Mouse (Mus musculus): ENCODE results near the gene Sh2d3c.

The Sh2d3c gene

GRCm38 (mm10) chr2:32720681-32721229 is at the start of gene Sh2d3c:
TSS of gene Sh2d3c (plus strand) at chr2:32721055.
- DNase-seq (ENCODE audit: low read depth in 2 of 2, low spot score in 2 of 2): no peak

GRCm38 (mm10) chr2:32671147-32671546 is 49.7 kb upstream of the Sh2d3c start:
- DNase-seq (ENCODE audit: low read depth in 2 of 2, low spot score in 2 of 2): no peak

GRCm38 (mm10) chr2:32671907-32672595 is 48.8 kb upstream of the Sh2d3c start:
- no peak for DNase-seq (ENCODE audit: low read depth in 2 of 2, low spot score in 2 of 2)

- DNase-seq (ENCODE audit: low read depth in 2 of 2, low spot score in 2 of 2): no peak
Measured at GRCm38 (mm10) chr2:32673176-32673917, 47.5 kb upstream of the Sh2d3c start.

- no peak for DNase-seq (ENCODE audit: low read depth in 2 of 2, low spot score in 2 of 2)
Measured at GRCm38 (mm10) chr2:32676821-32677220, 44.0 kb upstream of the Sh2d3c start.

GRCm38 (mm10) chr2:32677683-32678082 is 43.2 kb upstream of the Sh2d3c start:
- DNase-seq (ENCODE audit: low read depth in 2 of 2, low spot score in 2 of 2): no peak

GRCm38 (mm10) chr2:32680051-32680451 is 40.8 kb upstream of the Sh2d3c start:
- no peak for DNase-seq (ENCODE audit: low read depth in 2 of 2, low spot score in 2 of 2)

GRCm38 (mm10) chr2:32680961-32681650 is 39.7 kb upstream of the Sh2d3c start:
- DNase-seq (ENCODE audit: low read depth in 2 of 2, low spot score in 2 of 2): no peak

- DNase-seq (ENCODE audit: low read depth in 2 of 2, low spot score in 2 of 2): no peak
Measured at GRCm38 (mm10) chr2:32681754-32682153, 39.1 kb upstream of the Sh2d3c start.

- no peak for DNase-seq (ENCODE audit: low read depth in 2 of 2, low spot score in 2 of 2)
Measured at GRCm38 (mm10) chr2:32682721-32683417, 38.0 kb upstream of the Sh2d3c start.

- DNase-seq (ENCODE audit: low read depth in 2 of 2, low spot score in 2 of 2): no peak
Measured at GRCm38 (mm10) chr2:32683701-32684100, 37.2 kb upstream of the Sh2d3c start.

GRCm38 (mm10) chr2:32684681-32685428 is 36.0 kb upstream of the Sh2d3c start:
- no peak for DNase-seq (ENCODE audit: low read depth in 2 of 2, low spot score in 2 of 2)

- no peak for DNase-seq (ENCODE audit: low read depth in 2 of 2, low spot score in 2 of 2)
Measured at GRCm38 (mm10) chr2:32685807-32686206, 35.0 kb upstream of the Sh2d3c start.

GRCm38 (mm10) chr2:32686640-32687039 is 34.2 kb upstream of the Sh2d3c start:
- no peak for DNase-seq (ENCODE audit: low read depth in 2 of 2, low spot score in 2 of 2)

GRCm38 (mm10) chr2:32687562-32687961 is 33.3 kb upstream of the Sh2d3c start:
- DNase-seq (ENCODE audit: low read depth in 2 of 2, low spot score in 2 of 2): no peak

- peak; percentile 89 to 92 for DNase-seq (ENCODE audit: low read depth in 2 of 2, low spot score in 2 of 2)
Measured at GRCm38 (mm10) chr2:32689420-32689819, 31.4 kb upstream of the Sh2d3c start.

GRCm38 (mm10) chr2:32691041-32691440 is 29.8 kb upstream of the Sh2d3c start:
- DNase-seq (ENCODE audit: low read depth in 2 of 2, low spot score in 2 of 2): no peak

- DNase-seq (ENCODE audit: low read depth in 2 of 2, low spot score in 2 of 2): no peak
Measured at GRCm38 (mm10) chr2:32692496-32692895, 28.4 kb upstream of the Sh2d3c start.

- no peak for DNase-seq (ENCODE audit: low read depth in 2 of 2, low spot score in 2 of 2)
Measured at GRCm38 (mm10) chr2:32693282-32693681, 27.6 kb upstream of the Sh2d3c start.

GRCm38 (mm10) chr2:32693823-32694411 is 26.9 kb upstream of the Sh2d3c start:
- peak; percentile 93 to 95 for DNase-seq (ENCODE audit: low read depth in 2 of 2, low spot score in 2 of 2)

Data from CD8-positive naive resting alpha-beta T cell, adult 2 months (primary cell).